Mouse (Mus musculus): ENCODE data around the gene Cd47.

DNA sequence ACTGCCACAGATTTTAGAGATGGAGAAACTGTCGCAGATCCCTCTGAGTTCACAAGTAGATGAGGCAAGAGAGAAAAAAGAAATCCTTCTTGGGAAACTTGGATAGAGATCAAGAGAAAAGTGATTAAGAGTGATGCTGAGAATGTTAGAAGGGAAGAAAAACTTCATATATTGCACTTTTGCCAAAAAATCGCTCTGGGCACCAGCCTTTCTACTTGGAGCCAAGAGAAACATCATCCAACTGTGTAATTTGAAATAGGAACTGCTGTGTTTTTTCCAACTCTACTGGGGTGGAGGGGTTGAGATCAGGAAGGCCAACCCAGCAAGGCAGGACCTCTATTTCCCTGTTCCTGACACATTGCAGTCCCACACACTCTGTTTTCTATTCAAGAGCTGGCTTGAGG is 151.0 kb downstream of the Cd47 start:
- TF ChIP-seq CTCF (IDR thresholded peaks at IDR 0.05; ENCODE audit: low read depth) (no peak), EP300 (optimal IDR thresholded peaks at IDR 0.05) (no peak)

Measured in stomach, postnatal 0 days (tissue).